Mouse (Mus musculus) liver, embryonic 14.5 days (tissue): ENCODE results near the gene Maco1. TPM values are rescaled to one million over a fixed set of nuclear protein-coding genes. Genes with fewer than 3 reads are reported as not detected.

ENCODE experiments used
- ATAC-seq: fragments of 200-750 bp; cut with Nextera tagmentation; 2 replicates; pipeline ENCODE4 v1.8.0; 2017; ENCODE audit warnings: moderate number of reproducible peaks, mild to moderate bottlenecking, moderate library complexity; ENCODE audit not compliant: insufficient read depth
- DNase-seq, 3 experiments: peaks; one replicate each; pipeline ENCODE4 v3.0.0-alpha.2; 2012 to 2013; ENCODE audit warnings: low read depth in 3 of 3, low spot score in 3 of 3
- H3K27ac ChIP-seq: fragments of 300-500 bp; sonication (generic); 2 replicates; pipeline ENCODE4 v1.5.1; 2014; ENCODE audit warnings: moderate library complexity, mild to moderate bottlenecking, control low read depth, inconsistent platforms
- H3K27me3 ChIP-seq: fragments of 300-500 bp; sonication (generic); 2 replicates; pipeline ENCODE4 v1.6.1; 2014; ENCODE audit warnings: mild to moderate bottlenecking, low read length, moderate library complexity; ENCODE audit not compliant: control insufficient read depth, insufficient read depth
- H3K36me3 ChIP-seq: fragments of 300-500 bp; sonication (generic); replicated peaks from 2 replicates; pipeline ENCODE4 v1.6.1; 2014; ENCODE audit warnings: low read depth; ENCODE audit not compliant: control insufficient read depth, insufficient read depth
- H3K4me1 ChIP-seq, 2 experiments: fragments of 200-500 bp in 1 of 2; fragments of 300-500 bp in 1 of 2; sonication (generic) in 1 of 2; replicated peaks; 2 replicates each; pipeline ENCODE4 v1.6.1; 2012 to 2014; ENCODE audit warnings: antibody characterized with exemption in 1 of 2, inconsistent platforms in 1 of 2, low read length in 1 of 2; ENCODE audit not compliant: control insufficient read depth in 2 of 2, insufficient read depth in 2 of 2
- H3K4me2 ChIP-seq: fragments of 300-500 bp; sonication (generic); 2 replicates; pipeline ENCODE4 v1.6.1; 2014; ENCODE audit warnings: low read depth, mild to moderate bottlenecking, control low read depth, moderate library complexity
- H3K4me3 ChIP-seq, 2 experiments: fragments of 200-500 bp in 1 of 2; fragments of 300-500 bp in 1 of 2; sonication (generic) in 1 of 2; 2 replicates each; pipeline ENCODE4 v1.5.1; 2012 to 2014; ENCODE audit warnings: low read depth in 2 of 2, low read length in 2 of 2, mild to moderate bottlenecking in 2 of 2, control low read depth in 1 of 2, inconsistent platforms in 1 of 2, moderate library complexity in 1 of 2; ENCODE audit not compliant: insufficient read depth in 1 of 2
- H3K9ac ChIP-seq: fragments of 300-500 bp; sonication (generic); replicated peaks from 2 replicates; pipeline ENCODE4 v1.6.1; 2014; ENCODE audit warnings: mild to moderate bottlenecking, control low read depth, moderate library complexity
- H3K9me3 ChIP-seq: fragments of 300-500 bp; sonication (generic); 2 replicates; pipeline ENCODE4 v1.6.1; 2016; ENCODE audit warnings: low read length, mixed read lengths; ENCODE audit not compliant: control insufficient read depth
- CTCF ChIP-seq: IDR thresholded peaks from 2 replicates; pipeline ENCODE4 v1.5.1; 2016; ENCODE audit warnings: antibody characterized with exemption, low read depth, control low read depth
- EP300 ChIP-seq: IDR thresholded peaks from 2 replicates; pipeline ENCODE4 v1.6.1; 2016; ENCODE audit warnings: antibody characterized with exemption, low read depth
- WGBS: fragments of 180-500 bp; shearing (Covaris S2); extraction: QIAGEN DNeasy Blood & Tissue Kit; methylation state at CpG from one replicate; pipeline ENCODE4 v1.1.7; 2014; ENCODE audit not compliant: insufficient replicate concordance; 5-methylcytosine and 5-hydroxymethylcytosine counted together
- polyA plus RNA-seq, 2 experiments: library from polyadenylated mRNA; depleted of rRNA in 1 of 2; stranded (reverse) in 1 of 2; unstranded in 1 of 2; fragments of >200 nt; fragmentation: Nextera tagmentation in 1 of 2; extraction: Ambion mirVana in 1 of 2; gene quantifications; 2 replicates each; pipeline versions ENCODE4 v1.2.1 to v1.2.3; 2012 to 2014

The Maco1 gene
- polyA plus RNA-seq, 2 experiments = 9.3 to 13.0 TPM

DNA sequence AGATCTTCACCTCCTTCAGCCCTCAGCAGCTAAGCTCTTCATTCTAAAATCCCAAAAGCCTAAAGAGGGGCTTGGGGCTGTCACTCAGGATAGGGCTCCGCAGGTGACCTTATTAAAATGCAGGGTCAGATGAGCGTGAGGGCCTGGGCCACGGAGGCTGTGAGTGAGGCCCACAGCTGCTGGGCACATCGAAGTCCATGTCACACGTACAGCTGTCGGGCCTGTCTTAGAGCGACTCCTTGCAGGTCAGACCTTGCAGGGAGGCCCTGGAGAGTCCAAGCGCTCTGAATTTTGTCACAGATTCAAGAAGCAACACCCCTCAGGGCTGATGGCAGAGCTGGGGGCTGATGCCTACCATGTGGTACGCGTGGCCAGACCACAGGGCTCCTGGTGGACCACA, 52.5 kb downstream of the Maco1 start:
- no peak overlapping the region for H3K4me2 ChIP-seq
- no peaks in the 10 kb centered on the region for H3K9me3 ChIP-seq
- no peak for DNase-seq
- TF ChIP-seq EP300 (no peak), CTCF (no peak)
- H3K9ac ChIP-seq = no peak overlapping the region
- H3K36me3 ChIP-seq = peaks cover 37% of the 10 kb centered on the region
- no peak overlapping the region for H3K4me3 ChIP-seq
- ATAC-seq = no peak
- H3K27me3 ChIP-seq = no peaks in the 10 kb centered on the region
- whole genome bisulfite sequencing = 81% methylated on average over 10 of the region's 10 CpGs
- H3K27ac ChIP-seq = no peak overlapping the region
- peaks cover 3 to 4% of the 10 kb centered on the region in 2 experiments; a peak in 3 of 4 replicates for H3K4me1 ChIP-seq

DNA sequence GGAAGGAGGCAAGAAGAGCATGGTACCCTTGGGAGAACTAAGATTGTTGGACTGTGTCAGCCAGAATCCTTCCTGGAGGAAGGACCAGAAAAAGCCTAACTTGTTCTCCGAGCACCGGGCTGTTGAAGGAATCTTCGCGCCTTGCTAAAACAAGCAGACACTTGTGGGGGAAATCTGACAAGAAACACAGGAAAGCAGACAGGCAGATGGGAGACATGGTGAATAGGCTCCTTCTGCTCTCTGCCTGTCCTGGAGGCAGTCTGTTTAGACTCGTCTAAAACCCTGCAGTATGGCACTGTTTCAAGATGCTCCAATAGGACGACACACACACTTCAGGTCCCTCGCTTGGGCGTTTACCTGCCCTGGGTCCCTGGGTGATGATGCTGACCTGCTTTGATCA, 53.0 kb downstream of the Maco1 start:
- DNase-seq = no peak
- H3K4me1 ChIP-seq = peaks cover 3 to 4% of the 10 kb centered on the region in 2 experiments; a peak in 3 of 4 replicates
- no peak overlapping the region for H3K9ac ChIP-seq
- ATAC-seq = no peak
- no peaks in the 10 kb centered on the region for H3K9me3 ChIP-seq
- H3K27me3 ChIP-seq = no peaks in the 10 kb centered on the region
- H3K4me3 ChIP-seq = no peak overlapping the region
- H3K27ac ChIP-seq = no peak overlapping the region
- TF ChIP-seq EP300 = no peak
- no peak for TF ChIP-seq CTCF
- no peak overlapping the region for H3K4me2 ChIP-seq
- 69% methylated on average over 8 of the region's 8 CpGs for WGBS
- H3K36me3 ChIP-seq = peaks cover 31% of the 10 kb centered on the region

DNA sequence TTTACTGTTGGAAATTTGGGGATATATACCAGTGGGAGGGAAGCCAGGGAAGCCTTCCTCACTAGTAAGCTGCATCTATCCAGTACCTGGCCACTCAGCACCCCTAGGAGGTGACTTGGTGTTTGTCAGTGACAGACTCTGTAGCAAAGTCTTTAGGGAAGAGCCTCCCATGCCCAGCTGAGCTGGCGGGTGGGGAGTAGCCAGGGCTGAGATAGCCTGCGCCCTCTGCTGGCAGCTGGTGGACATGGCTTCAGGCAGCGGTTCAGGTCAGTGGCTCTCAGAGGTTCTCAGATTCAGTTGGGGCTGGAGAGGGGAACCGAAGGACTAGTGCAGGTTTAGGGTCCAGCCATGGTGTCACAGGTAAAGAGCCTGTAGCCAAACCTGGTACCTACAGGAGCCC, 53.9 kb downstream of the Maco1 start:
- ATAC-seq (peak; percentile 34; the same call in 1 of the 2 replicates), DNase-seq (peak; percentile 49 to 53 (median 53))
- H3K4me1 ChIP-seq = peaks cover 3 to 4% of the 10 kb centered on the region in 2 experiments; a peak in 3 of 4 replicates
- H3K9ac ChIP-seq = no peak overlapping the region
- H3K36me3 ChIP-seq = peaks cover 22% of the 10 kb centered on the region
- TF ChIP-seq CTCF (peak; percentile 98), EP300 (no peak)
- H3K4me3 ChIP-seq = no peak overlapping the region
- no peaks in the 10 kb centered on the region for H3K27me3 ChIP-seq
- WGBS = 4% methylated on average over 4 of the region's 4 CpGs
- H3K9me3 ChIP-seq = no peaks in the 10 kb centered on the region
- no peak overlapping the region for H3K27ac ChIP-seq
- H3K4me2 ChIP-seq = no peak overlapping the region

DNA sequence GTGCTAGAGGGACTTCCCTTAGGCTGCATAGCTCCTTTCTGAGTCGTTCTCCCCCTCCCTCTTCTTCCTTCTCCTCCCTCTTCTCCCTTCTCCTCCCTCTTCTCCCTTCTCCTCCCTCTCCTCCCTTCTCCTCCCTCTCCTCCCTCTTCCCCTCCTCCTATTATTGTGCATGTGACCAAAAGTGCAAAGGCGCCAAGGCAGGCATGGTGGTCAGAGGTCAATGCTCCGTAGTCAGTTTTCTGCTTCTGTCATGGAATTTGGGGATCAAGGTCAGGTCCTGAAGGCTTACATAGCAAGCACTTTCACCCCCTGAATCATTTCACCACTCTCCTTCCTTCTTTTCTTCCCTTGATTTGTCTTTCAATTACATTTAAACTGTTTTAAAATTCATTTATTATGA, 54.3 kb downstream of the Maco1 start:
- no peak overlapping the region for H3K4me3 ChIP-seq
- peaks cover 3 to 4% of the 10 kb centered on the region in 2 experiments; a peak in 3 of 4 replicates for H3K4me1 ChIP-seq
- H3K4me2 ChIP-seq = no peak overlapping the region
- peaks cover 18% of the 10 kb centered on the region for H3K36me3 ChIP-seq
- TF ChIP-seq CTCF = no peak
- no peak for TF ChIP-seq EP300
- no peak overlapping the region for H3K9ac ChIP-seq
- no peak overlapping the region for H3K27ac ChIP-seq
- no peak for ATAC-seq
- H3K27me3 ChIP-seq = no peaks in the 10 kb centered on the region
- DNase-seq = no peak
- H3K9me3 ChIP-seq = no peaks in the 10 kb centered on the region
- 53% methylated on average over 3 of the region's 3 CpGs for WGBS

DNA sequence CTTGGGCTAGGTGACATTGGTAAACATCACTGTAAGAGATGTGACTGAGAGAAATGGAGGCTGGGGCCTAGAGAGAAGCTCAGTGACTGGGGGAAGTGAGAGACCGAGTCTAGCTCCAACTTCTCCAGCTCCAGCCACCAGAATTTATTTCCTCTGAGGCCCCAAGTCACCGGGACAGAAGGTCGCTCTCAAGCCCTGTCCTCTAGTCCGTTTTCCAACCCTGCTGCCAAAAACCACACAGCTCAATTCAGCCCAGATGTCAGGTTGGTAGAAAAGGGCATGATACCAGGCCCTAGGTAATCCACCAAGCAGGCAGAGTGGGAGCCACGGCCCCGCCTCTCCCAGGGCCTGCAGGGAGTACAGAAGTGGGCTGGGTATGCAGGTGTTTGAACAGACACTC, 55.5 kb downstream of the Maco1 start:
- Histone ChIP-seq H3K4me2 (no peak overlapping the region), H3K9ac (no peak overlapping the region), H3K9me3 (no peaks in the 10 kb centered on the region), H3K27ac (no peak overlapping the region), H3K4me1 (peaks cover 3 to 4% of the 10 kb centered on the region in 2 experiments; a peak in 3 of 4 replicates), H3K27me3 (no peaks in the 10 kb centered on the region), H3K4me3 (no peak overlapping the region), H3K36me3 (peaks cover 7% of the 10 kb centered on the region)
- DNase-seq = no peak
- no peak for ATAC-seq
- WGBS = 64% methylated on average over 6 of the region's 6 CpGs
- no peak for TF ChIP-seq EP300
- TF ChIP-seq CTCF = no peak
